Mouse (Mus musculus) gastrocnemius, adult 8-10 months (tissue): ENCODE results near the gene Lsm4. TPM values are rescaled to one million over a fixed set of nuclear protein-coding genes. Genes with fewer than 3 reads are reported as not detected.
A peak's percentile ranks its signal among the peaks of the same experiment; 100 is the strongest.

Source experiments
- DNase-seq, 2 experiments: peaks; one replicate each; pipeline ENCODE4 v3.0.0; 2022; ENCODE audit warnings: low spot score in 2 of 2
- total RNA-seq, 4 experiments: library from RNA; stranded (reverse); gene quantifications; 2 replicates each; pipeline ENCODE4 v1.2.4; 2022

The Lsm4 gene
- total RNA-seq, 4 experiments from 2014 or later: 64.4 to 75.4 (median 70.3) TPM

DNA sequence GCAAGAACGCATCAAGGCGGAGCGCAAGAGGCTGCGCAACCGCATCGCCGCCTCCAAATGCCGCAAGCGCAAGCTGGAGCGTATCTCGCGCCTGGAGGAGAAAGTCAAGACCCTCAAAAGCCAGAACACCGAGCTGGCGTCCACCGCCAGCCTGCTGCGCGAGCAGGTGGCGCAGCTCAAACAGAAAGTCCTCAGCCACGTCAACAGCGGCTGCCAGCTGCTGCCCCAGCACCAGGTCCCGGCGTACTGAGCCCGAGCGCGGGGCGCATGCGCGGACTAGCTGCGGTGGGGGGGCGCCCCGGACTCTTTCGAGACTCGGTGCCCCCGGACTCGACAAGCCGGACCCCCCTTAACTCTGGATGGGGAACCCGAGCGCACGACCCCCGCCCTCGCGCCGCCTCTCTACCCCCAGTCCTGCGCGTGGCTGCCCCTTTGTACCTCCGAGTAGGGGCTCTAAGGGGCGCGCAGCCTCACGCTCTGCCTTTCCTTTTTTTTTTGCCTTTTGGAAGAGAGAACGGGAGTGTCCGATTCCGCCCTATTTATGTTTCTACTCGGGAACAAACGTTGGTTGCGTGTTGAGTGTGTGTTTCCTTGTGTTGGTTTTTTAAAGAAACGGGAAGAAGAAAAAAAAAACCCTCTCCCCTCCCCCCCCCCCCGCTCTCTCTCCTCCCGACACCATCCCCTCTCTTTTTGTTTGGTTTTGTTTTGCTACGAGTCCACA, 26.9 kb downstream of the Lsm4 start:
- DNase-seq: peak; percentile 79 to 85

DNA sequence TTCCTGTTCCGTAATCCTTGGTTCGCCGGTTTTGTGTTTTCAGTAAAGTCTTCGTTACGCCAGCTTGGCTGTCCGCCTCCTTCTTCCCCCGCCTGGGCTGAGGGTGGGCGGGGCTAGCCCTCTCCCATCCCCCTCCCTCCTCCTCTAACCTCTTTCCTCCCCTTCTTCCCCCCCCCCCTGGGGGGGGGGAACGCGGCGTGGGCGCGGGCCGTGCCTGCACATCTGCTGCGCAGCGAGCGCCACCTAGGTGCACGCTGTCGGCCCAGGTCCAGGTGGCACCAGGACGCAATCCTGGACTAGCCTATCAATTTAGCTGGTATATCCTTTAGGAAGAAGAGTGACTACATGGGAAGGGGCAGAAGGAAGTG, 27.5 kb downstream of the Lsm4 start:
- peak; percentile 88 to 90 for DNase-seq

DNA sequence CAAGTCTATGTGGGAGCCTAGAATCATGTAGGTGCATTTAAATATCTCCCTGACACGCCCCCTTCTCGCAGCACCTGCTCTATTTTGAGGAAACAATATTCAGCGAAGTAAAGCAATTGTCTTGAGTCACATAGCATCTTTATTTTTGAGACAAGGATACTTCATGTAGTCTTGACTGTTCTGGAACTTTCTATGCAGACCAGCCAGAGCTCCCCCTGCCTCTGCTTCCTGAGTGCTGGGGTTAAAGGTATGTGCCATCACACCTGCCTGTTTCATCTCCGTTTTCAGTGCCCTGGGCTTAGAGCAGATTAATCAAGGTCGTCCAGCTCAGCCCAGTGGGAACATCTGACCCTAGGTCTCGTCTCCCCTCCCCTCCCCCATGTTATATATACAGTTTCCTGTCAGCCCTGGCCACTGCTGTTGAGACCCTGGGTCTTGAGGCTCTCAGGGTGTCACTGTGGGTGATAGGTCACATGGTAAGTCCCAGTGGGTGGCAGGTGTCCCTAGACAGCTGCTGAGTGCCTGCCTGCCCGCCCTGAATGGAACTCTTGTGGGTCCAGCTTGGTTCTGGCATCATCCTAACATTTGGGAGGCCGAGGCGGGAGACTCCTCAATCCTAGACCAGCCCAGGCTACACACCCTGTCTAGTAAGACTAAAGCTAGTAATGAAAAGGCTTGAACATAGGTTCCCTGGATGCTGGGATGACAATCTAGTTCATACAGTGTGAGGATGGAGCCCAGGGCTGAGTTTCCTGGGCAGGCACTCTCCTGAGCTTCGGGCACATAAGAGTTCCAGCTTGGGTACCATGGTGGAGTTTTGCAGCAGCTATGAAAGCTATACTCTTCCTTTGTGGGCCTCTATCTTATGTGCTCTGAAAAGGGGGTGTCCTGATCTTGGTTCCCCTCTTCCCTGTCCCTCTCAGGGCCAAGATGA, 28.3 kb downstream of the Lsm4 start:
- DNase-seq: peak in 1 of 2 experiments; percentile 12

DNA sequence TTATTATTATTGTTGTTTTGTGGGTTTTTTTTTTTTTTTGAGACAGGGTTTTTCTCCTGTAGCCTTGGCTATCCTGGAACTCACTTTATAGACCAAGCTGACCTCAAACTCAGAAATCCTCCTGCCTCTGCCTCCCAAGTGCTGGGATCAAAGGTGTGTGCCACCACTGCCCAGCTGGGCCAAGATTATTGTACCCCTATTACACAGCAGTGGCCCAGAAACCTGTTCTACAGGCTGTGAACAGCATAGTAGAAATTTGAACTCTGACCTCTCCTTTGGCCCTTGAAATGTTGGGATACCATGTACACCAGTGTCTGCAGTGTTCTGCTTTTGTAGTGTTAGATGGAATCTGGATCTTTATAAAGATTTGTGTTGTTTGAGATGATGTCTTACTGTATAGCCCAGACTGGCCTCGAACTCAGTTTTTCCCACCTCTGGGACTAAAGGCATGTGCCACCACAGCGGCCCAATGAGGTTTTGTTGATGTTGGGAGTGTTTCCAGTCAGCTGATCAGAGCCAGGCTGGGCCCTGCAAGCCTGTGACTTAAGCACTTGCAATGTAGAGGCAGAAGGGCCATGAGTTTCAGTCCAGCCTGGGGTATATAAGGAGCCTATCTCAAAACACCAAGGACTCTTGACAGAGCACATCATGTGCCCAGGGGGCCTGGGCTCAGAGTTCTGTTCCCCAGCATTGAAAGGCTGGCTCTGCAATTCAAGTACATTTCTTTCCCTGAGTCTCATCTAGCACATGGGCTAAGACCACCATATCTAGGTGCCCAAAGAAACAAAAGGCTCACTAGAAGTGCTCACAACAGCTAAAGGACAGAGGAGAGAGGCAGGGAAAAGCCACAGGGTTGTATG, 29.2 kb downstream of the Lsm4 start:
- DNase-seq: peak in 1 of 2 experiments; percentile 9

DNA sequence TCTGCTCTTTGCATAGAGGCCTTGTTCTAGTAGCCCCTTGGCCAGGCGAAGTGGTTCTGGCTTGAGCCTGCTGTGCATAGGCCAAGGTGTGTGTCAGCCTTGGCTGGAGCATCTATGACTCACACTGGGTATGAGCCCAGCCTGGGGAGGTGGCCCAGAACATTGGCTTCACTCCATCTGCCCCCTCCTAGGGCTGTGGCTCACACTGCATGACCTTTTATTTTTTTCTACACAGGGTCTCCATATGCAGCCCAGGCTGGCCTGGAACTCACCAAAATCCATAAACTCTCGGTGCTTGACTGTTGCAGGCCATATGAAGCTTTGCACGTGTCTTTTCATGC, 29.8 kb downstream of the Lsm4 start:
- peak; percentile 79 to 83 for DNase-seq

DNA sequence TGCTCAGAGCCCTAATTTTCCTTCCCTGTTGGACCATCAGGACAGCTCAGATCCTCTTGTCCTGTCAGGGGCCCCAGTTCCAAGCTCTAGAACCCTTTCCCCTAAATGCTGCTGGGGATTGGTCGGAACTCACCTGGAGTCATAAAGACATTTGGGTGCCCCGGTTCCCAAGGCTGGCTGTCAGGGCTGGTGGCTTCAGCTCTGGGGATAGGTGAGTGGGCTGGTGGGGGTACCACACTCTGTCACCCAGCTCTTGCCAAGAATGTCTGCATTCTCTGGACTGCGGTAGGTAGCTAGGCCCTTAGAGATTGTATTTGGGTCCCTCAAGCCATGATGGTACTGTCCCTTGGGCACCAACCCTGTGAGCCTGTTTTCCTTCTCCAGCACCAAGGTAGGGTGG, 30.2 kb downstream of the Lsm4 start, which contains the start of gene Iqcn:
Gene Iqcn (plus strand): TSS at position 171 of the 400 bp plus-strand sequence.
- no peak for DNase-seq

DNA sequence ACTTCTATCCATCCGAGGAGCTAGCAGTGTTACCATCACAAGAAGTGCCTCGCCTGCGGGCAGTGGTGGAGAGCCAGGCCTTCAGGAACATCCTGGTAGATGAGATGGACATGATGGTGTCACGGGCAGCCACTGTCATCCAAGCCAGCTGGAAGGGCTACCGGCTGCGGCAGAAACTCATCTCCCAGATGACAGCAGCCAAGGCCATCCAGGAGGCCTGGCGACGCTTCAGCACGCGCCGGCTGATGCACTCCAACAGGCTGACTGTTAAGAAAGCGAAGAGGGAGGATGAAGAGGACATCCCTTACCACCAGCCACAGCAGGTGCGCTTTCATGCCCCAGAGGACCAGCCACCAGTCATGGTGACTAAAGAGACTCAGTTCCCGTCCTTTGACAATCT, 35.2 kb downstream of the Lsm4 start:
- peak in 1 of 2 experiments; percentile 51 for DNase-seq

DNA sequence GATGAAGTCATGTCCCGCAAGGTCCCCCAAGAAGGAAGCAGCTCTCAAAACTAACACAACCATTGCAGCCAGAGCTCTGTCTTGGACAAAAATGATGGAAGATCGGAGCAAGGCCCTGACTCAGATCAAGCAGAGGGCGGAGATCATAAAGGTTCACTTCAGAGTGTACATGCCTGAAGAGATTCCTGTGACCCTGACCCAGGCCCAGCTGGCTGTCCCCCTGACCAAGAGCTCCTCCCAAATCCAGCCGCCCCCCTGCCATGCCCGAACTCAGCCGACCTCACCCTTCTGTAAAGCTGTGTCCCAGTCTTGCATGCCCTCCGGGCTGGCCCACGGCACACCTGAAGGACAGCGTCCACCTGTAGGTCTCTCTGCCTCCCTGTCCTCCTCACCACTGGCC, 36.7 kb downstream of the Lsm4 start:
- DNase-seq: no peak

DNA sequence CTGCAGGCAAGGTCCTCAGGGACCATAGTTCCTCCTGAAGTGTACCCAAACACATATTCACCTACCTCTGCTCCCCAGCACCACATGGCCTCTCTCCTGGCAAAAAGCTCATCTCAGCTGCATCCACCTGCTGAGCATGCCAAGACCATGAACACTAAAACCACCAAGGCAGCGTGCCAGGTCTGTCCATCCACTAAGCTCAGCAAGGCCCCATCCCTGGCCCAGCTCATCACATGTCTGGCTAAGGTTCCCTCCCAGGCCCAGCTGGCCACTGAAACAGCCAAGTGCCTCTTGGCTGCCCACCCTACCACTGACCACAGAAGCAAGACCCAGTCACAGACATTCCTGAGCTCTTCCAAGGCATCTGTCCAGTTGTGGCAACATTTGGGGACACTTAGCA, 37.2 kb downstream of the Lsm4 start:
- peak in 1 of 2 experiments; percentile 77 for DNase-seq

DNA sequence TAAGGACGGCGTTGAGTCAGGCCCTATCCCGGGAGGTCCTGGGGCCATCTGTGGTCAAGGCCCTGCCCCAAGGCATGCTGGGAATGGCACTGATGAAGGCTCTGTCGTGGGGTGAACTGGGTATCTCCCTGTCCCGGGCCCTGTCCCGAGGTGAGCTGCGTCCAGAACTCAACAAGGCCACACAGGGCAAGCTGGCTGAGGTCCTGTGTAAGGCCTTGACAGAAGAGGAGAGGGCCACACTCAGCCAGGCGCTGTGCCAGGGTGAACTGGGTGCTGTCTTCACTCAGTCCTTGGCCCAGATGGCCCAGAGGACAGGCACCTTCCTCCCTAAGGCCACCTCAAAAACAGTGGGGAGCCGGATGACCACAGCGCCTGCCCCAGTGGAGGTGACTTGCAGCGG, 38.0 kb downstream of the Lsm4 start:
- no peak for DNase-seq

DNA sequence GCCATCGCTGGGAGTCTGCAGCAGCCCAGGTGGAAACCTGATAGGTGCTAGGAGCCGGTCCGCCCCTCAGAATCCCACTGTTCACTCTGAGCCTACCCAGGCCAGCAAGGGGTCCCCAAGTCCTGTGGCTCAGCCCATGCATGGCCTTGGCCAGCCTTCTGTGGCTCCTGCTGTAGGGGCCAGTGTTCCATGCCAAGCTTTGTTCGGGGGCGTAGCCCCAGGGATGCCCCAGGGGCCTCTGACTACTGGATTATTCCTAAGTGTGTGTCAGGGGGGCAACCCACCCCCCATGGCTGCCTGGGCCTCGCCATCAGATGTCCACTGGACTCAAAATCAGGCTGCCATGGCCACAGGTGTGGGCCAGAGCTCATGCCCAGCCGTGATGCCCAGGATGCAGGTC, 40.9 kb downstream of the Lsm4 start:
- no peak for DNase-seq

DNA sequence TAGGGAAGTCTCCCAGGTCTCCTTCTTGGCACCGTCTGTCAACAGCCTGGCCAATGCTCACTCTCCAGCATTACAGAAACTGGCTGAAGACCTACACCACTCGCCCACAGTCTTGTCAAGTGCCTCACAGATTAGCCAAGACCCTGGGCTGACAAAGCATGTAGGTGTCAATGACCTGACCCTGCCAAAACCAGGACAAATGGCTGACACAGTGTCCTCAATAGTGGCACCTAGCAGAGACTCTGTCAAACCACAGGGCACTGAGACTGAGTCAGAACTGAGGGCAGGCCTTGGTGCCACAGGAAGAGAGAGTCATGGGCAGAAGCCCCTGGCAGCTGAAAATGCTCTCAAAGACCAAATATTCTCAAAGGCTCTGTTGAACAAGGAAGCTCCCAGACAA, 42.0 kb downstream of the Lsm4 start:
- DNase-seq: no peak

DNA sequence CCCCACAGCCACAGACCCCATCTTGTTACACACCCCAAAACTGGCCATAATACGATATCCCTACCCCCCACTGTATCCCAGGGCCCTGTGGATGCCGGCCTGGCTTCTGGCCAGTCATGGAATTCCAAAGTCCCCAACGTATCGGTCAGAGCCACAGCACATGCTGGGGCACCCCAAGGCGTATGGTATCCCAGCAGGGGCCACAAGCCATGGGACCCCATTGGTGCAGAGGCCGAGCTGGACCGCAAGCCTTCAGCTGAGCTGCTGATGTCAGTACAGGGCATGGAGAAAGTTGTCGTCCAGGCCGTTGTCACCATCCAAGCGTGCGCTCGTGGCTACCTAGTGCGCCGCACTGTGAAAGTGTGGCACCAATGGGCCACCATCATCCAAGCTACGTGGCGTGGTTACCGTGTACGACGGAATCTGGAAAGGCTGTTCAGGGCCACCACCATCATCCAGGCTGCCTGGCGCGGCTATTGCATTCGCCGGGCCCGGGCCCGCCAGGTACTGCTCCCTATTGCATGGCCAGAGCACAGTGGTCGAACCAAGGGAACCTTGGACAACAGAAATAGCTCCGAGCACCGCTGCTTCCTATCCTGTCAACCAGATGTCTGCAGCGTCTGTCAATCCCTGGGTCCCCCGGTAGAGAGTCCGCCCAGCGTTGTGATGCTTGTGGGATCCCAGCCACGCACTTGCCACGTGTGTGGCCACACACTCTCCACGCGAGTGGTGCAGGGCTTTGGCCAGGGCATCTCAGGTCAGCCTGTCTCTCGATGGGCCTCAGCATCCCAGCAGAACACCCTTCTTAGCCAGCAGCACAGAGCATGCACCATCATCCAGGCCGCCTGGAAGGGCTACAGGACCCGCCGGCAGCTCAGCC, 43.7 kb downstream of the Lsm4 start:
- no peak for DNase-seq

DNA sequence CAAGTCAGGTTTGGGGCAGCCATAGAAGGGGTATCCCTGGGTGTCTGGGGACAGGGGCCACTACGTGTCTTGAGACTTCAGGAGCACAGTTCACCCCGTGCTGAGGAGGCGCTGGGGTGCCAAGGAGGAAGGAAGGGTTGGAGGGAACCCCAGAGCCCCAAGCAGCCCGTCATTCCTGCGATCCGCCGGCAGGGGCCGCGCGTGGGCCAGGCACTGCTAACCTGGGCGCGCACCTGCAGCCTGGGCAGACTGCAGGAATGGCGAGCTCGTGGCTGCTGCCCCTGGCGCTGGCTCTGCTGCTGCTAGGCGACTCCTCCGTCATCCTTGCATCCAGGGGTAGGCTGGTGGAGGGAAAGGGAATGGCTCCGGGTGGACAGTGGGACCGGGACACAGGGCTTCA, 45.2 kb downstream of the Lsm4 start, which contains the start of gene Gm3336:
Gene Gm3336 (plus strand): TSS at position 247 of the 400 bp plus-strand sequence.
- DNase-seq: no peak

DNA sequence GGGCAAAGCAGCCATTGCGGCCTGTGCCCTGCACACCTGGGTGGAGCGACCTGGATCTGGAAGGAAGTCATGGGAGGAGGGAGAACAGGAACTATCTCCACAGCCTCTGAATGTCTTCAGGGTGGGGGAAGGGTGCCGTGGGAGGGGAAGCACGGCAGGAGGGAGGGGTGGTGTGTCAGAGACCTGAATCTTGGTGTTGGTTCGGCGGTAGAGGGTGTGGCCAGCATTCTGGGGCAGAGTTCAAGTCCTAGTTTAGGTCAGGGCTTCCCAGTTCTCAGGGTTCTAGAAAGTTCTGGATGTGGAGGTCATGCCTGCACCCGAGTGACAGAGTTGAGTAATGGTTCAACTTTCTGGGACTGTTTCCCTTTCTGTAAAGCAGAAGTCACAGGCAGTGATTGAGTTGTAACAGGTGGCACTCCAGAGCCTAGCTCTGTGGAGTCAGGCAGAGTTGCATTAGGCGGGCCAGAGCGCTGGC, 46.8 kb downstream of the Lsm4 start:
- DNase-seq: no peak

DNA sequence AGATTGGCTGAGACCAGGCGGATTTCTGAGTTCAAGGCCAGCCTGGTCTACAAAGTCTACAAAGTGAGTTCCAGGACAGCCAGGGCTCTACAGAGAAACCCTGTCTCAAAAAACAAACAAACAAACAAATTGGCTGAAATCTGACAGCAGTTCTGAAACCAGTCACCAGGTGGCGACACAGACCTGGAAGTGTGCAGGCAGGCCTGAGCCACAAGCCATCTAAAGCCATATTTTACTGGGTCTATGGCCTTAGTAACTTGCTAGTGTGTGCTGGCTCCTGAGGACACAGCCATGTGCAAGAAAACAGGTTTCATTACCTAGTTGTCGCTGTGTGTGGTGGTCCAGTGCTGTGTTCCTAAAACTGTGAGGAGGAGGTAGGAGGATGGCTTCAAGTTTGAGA, 47.7 kb downstream of the Lsm4 start:
- DNase-seq: peak; percentile 72 to 73

DNA sequence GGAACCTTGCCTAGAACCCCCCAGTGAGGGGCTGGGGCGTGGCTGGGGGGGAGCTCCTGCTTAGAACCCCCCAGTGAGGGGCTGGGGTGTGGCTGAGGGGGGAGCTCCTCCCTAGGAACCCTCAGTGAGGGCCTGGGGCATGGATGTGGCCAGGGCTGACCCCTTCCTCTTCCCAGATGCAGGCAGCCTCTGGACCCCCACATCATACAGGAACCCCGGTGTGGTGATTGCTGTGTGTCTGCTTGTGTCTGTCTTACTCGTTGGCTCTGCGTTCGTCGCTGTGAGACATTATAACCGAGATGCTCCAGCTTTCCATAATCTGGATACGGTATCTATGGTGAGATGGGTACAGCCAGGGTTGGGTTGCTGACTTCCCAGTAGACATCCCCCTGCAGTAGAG, 48.6 kb downstream of the Lsm4 start:
- no peak for DNase-seq

DNA sequence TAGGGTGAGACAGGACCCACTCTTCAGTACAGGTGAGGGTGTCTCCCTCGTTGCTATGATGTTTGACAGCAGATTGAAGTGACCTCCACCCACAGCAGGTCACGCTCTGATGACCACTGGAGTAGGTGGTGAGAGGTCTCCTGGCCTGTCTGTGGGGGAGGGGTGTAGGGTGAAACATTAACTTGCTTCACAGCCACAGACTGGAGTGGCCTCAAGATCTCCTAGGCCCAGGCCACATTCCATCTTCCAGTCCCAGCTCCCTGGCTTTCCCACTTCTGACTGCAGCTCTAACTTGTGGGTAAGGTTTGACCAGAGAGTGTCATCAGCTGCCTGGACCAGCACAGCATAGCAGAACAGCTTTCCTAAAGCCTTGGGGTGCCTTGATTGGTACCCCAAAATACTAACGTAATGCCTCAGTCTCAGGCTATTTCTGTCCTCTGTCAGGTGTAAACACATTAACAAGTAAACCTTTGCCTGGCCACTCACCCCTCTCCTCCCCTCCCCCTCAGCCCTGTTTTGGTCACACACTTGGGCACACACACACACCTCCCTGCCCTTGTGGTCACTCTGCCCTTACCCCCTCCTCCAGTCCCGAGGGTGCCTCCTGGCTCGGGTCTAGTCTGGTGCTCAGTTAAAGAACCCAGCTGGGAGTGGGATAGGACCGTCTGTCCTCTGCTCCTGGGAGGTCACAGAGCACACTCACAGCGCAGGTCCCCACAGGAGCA, 50.6 kb downstream of the Lsm4 start, which contains the start of gene Pde4c:
Gene Pde4c (plus strand): TSS at position 235 of the 725 bp plus-strand sequence.
- DNase-seq: no peak

DNA sequence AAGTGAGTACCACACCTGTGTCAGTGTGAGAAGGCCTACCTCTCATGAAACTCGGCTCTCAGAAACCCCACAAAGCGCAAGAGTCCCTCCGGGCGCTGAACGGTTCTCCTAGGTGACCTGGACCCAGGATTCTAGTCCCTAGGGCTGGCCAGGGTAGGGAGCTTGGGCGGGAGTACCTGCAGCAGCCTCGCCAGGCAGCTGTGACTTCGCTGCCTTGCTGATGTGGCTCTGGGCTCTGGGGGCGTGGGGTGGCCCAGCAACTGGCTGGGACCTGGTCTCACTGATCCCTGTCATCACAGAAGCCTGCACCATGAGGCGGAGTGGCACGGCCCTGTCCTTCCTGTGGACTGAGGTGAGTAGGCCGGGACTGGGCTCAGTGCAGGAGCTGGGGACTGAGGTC, 51.2 kb downstream of the Lsm4 start:
- DNase-seq: no peak
